ENCODE assay signal across 14 mouse cellular contexts in genomic region chr17:5179004-5179403, GRCm38 (mm10).
A peak's percentile ranks its signal among the peaks of the same experiment; 100 is the strongest.
DNase-seq lines count a peak whose midpoint lies in the region; ATAC-seq lines count a peak whose summit lies in the region.
"Had no signal": no experiment of that assay in that cellular context is flagged by ENCODE, and none has a peak within 500 bp of the region (broad histone marks: within the 10 kb centered on the region; RNA-seq: fewer than 3 reads in every experiment).

No protein-coding gene starts in this region.

- no peaks in the 10 kb centered on the region for H3K36me3 ChIP-seq in heart, embryonic 15.5 days
- H3K36me3 ChIP-seq in kidney, embryonic 14.5 days (ENCODE audit: control insufficient read depth, insufficient read depth, low read length), result no peaks in the 10 kb centered on the region
- H3K36me3 ChIP-seq in neural tube, embryonic 13.5 days, result no peaks in the 10 kb centered on the region
- H3K36me3 ChIP-seq in neural tube, embryonic 15.5 days, result no peaks in the 10 kb centered on the region
- H3K36me3 ChIP-seq: embryonic facial prominence, embryonic 12.5 days; limb, embryonic 10.5 days had no signal

- H3K27me3 ChIP-seq in heart, embryonic 15.5 days, result no peaks in the 10 kb centered on the region
- no peaks in the 10 kb centered on the region for H3K27me3 ChIP-seq in kidney, embryonic 14.5 days (ENCODE audit: control insufficient read depth, insufficient read depth, low read length)
- no peaks in the 10 kb centered on the region for H3K27me3 ChIP-seq in neural tube, embryonic 13.5 days
- H3K27me3 ChIP-seq in neural tube, embryonic 15.5 days (replicated peaks), result no peaks in the 10 kb centered on the region
- H3K27me3 ChIP-seq: embryonic facial prominence, embryonic 12.5 days had no signal

- no peak overlapping the region for H3K4me3 ChIP-seq in heart, embryonic 15.5 days
- no peak overlapping the region for H3K4me3 ChIP-seq in kidney, embryonic 14.5 days (ENCODE audit: low read length)
- no peak overlapping the region for H3K4me3 ChIP-seq in neural tube, embryonic 13.5 days
- H3K4me3 ChIP-seq in neural tube, embryonic 15.5 days (replicated peaks), result no peak overlapping the region
- H3K4me3 ChIP-seq: embryonic facial prominence, embryonic 12.5 days; limb, embryonic 10.5 days had no signal

- H3K9ac ChIP-seq in heart, embryonic 15.5 days, result no peak overlapping the region
- H3K9ac ChIP-seq in kidney, embryonic 14.5 days (ENCODE audit: low read depth, low read length), result no peak overlapping the region; the same call in 1 of the 2 replicates
- no peak overlapping the region for H3K9ac ChIP-seq in neural tube, embryonic 13.5 days
- no peak overlapping the region for H3K9ac ChIP-seq in neural tube, embryonic 15.5 days (replicated peaks)
- H3K9ac ChIP-seq: embryonic facial prominence, embryonic 12.5 days had no signal

- no peak overlapping the region for H3K4me2 ChIP-seq in heart, embryonic 15.5 days
- H3K4me2 ChIP-seq in kidney, embryonic 14.5 days (replicated peaks; ENCODE audit: low read depth, low read length), result no peak overlapping the region
- H3K4me2 ChIP-seq in neural tube, embryonic 13.5 days, result no peak overlapping the region
- no peak overlapping the region for H3K4me2 ChIP-seq in neural tube, embryonic 15.5 days
- H3K4me2 ChIP-seq: embryonic facial prominence, embryonic 12.5 days had no signal

- 29% methylated on average over 7 of the region's 7 CpGs for WGBS in heart, embryonic 15.5 days
- 14% methylated on average over 7 of the region's 7 CpGs for WGBS in kidney, embryonic 14.5 days
- WGBS in neural tube, embryonic 13.5 days, result 52% methylated on average over 7 of the region's 7 CpGs
- WGBS in neural tube, embryonic 15.5 days, result 54% methylated on average over 7 of the region's 7 CpGs

- peaks cover 44% of the 10 kb centered on the region for H3K4me1 ChIP-seq in heart, embryonic 15.5 days (replicated peaks)
- peaks cover 20% of the 10 kb centered on the region for H3K4me1 ChIP-seq in kidney, embryonic 14.5 days (ENCODE audit: control insufficient read depth, insufficient read depth, low read length)
- peaks cover 83% of the 10 kb centered on the region for H3K4me1 ChIP-seq in neural tube, embryonic 13.5 days (replicated peaks)
- H3K4me1 ChIP-seq in neural tube, embryonic 15.5 days, result peaks cover 61% of the 10 kb centered on the region

- no peak for DNase-seq in heart, adult 8-10 months (ENCODE audit: low spot score)
- no peak for DNase-seq in kidney, adult 8-10 months
- no peak for DNase-seq in right cerebral cortex, postnatal 36 days (ENCODE audit: low spot score in 2 of 2)
- DNase-seq: cerebellum, adult 2 months; gastrocnemius, postnatal 25 days; lung, adult 18-20 months; lung, postnatal 36 days; midbrain, embryonic 14.5 days had no signal

- peak overlapping the region; percentile 57 for H3K27ac ChIP-seq in heart, embryonic 15.5 days
- peak overlapping the region; percentile 55; the same call in 1 of the 2 replicates for H3K27ac ChIP-seq in kidney, embryonic 14.5 days (ENCODE audit: low read depth, low read length)
- peak overlapping the region; percentile 13; the same call in 1 of the 2 replicates for H3K27ac ChIP-seq in neural tube, embryonic 13.5 days (replicated peaks)
- H3K27ac ChIP-seq in neural tube, embryonic 15.5 days (replicated peaks), result no peak overlapping the region
- H3K27ac ChIP-seq: embryonic facial prominence, embryonic 12.5 days; limb, embryonic 10.5 days had no signal

- no peak for ATAC-seq in heart, embryonic 15.5 days (replicated peaks; ENCODE audit: insufficient number of reproducible peaks, insufficient read depth, low FRiP score, low read depth)
- peak; percentile 56; the same call in 1 of the 2 replicates for ATAC-seq in kidney, embryonic 14.5 days (ENCODE audit: low FRiP score, low TSS enrichment)
- ATAC-seq in neural tube, embryonic 13.5 days (ENCODE audit: low read depth), result no peak
- ATAC-seq in neural tube, embryonic 15.5 days (ENCODE audit: low FRiP score), result no peak

- H3K9me3 ChIP-seq in heart, embryonic 15.5 days (replicated peaks), result no peaks in the 10 kb centered on the region
- no peaks in the 10 kb centered on the region for H3K9me3 ChIP-seq in kidney, embryonic 14.5 days (ENCODE audit: control insufficient read depth, low read length)
- no peaks in the 10 kb centered on the region for H3K9me3 ChIP-seq in neural tube, embryonic 13.5 days
- H3K9me3 ChIP-seq in neural tube, embryonic 15.5 days (replicated peaks), result no peaks in the 10 kb centered on the region
- H3K9me3 ChIP-seq: embryonic facial prominence, embryonic 12.5 days; limb, embryonic 10.5 days had no signal
